Mouse (Mus musculus): ENCODE measurements around the gene Ildr1. TPM values are rescaled to one million over a fixed set of nuclear protein-coding genes. Genes with fewer than 3 reads are reported as not detected.

The Ildr1 gene
- polyA plus RNA-seq, 1 experiment from 2014 or later = 0.20 TPM

DNA sequence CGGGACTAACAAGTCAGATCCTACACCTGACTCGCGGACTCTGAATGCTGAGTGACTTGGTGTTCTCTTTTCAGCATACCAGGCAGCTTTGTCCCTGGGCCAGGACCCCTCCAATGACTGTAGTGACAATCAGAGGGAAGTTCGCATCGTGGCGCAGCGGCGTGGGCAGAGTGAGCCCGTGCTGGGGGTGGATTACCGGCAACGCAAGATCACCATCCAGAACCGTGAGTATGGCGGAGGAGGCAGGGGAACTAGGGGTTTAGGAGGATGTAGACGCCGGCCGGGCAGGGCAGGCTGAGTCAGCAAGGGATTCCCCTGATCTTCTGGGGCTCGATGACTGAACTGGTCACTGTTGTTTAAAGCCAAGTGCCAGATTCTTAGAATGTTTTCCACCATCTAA lies 15.6 kb downstream of the Ildr1 start:
- H3K4me3 ChIP-seq (ENCODE audit: low read depth, low read length) = no peak overlapping the region
- no peak for ATAC-seq (replicated peaks; ENCODE audit: low FRiP score)
- no peak overlapping the region for H3K9ac ChIP-seq (ENCODE audit: low read length)
- 95% methylated on average over 17 of the region's 17 CpGs for WGBS
- no peaks in the 10 kb centered on the region for H3K4me1 ChIP-seq (replicated peaks; ENCODE audit: control insufficient read depth, insufficient read depth, low read length)
- no peak overlapping the region for H3K27ac ChIP-seq (ENCODE audit: low read depth, low read length)
- no peaks in the 10 kb centered on the region for H3K27me3 ChIP-seq (ENCODE audit: control insufficient read depth, insufficient read depth, low read length)
- no peaks in the 10 kb centered on the region for H3K36me3 ChIP-seq (ENCODE audit: control insufficient read depth, insufficient read depth, low read length)
- no peak for DNase-seq (ENCODE audit: low spot score)
- no peaks in the 10 kb centered on the region for H3K9me3 ChIP-seq (ENCODE audit: control insufficient read depth, low read length)
- no peak overlapping the region for H3K4me2 ChIP-seq (ENCODE audit: low read depth, low read length, severe bottlenecking)

DNA sequence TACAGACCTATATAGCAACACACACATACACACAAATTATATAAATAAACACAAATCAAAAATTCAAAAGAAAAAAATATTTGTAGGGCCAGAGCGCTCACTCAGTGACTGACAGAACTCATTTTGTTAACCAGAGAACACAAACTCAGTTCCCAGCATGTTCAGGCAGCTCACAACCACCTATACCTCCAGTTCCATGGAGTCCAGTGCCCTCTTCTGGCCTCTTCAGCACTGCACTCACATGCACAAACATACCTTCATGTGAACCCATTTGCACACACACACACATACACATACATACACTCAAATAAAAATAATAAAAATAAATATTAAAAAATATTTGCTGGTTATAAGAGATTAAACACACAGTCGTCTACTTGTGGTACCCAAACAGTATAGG lies 17.0 kb downstream of the Ildr1 start:
- H3K27me3 ChIP-seq (ENCODE audit: control insufficient read depth, insufficient read depth, low read length) = no peaks in the 10 kb centered on the region
- H3K36me3 ChIP-seq (ENCODE audit: control insufficient read depth, insufficient read depth, low read length) = no peaks in the 10 kb centered on the region
- H3K4me2 ChIP-seq (ENCODE audit: low read depth, low read length, severe bottlenecking) = no peak overlapping the region
- H3K9ac ChIP-seq (ENCODE audit: low read length) = no peak overlapping the region
- ATAC-seq (replicated peaks; ENCODE audit: low FRiP score) (no peak), DNase-seq (ENCODE audit: low spot score) (no peak)
- H3K4me1 ChIP-seq (replicated peaks; ENCODE audit: control insufficient read depth, insufficient read depth, low read length) = no peaks in the 10 kb centered on the region
- no peak overlapping the region for H3K27ac ChIP-seq (ENCODE audit: low read depth, low read length)
- H3K4me3 ChIP-seq (ENCODE audit: low read depth, low read length) = no peak overlapping the region
- WGBS = 92% methylated on average over 2 of the region's 2 CpGs
- H3K9me3 ChIP-seq (ENCODE audit: control insufficient read depth, low read length) = no peaks in the 10 kb centered on the region

DNA sequence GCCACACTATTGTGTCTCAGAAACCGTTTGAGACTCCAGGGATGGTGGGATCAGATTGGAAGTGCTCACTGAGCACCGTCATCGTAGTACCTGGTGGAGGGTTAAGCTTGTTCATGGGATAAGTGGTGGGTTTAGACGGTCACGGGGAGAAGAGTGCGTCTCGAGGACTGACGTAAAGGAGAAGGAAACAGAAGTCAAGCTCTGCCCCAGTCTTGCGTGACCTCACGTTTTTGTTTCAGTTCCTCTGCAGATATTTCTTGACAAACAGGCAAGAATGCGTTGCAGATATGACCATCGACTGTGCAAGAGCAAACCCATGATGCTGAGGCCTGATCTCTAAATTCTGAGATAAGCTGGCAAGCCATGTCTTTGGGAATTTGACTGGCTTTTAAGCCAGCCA lies 18.0 kb downstream of the Ildr1 start:
- Histone ChIP-seq H3K36me3 (ENCODE audit: control insufficient read depth, insufficient read depth, low read length) (no peaks in the 10 kb centered on the region), H3K9ac (ENCODE audit: low read length) (no peak overlapping the region), H3K4me1 (replicated peaks; ENCODE audit: control insufficient read depth, insufficient read depth, low read length) (no peaks in the 10 kb centered on the region), H3K4me2 (ENCODE audit: low read depth, low read length, severe bottlenecking) (no peak overlapping the region), H3K27me3 (ENCODE audit: control insufficient read depth, insufficient read depth, low read length) (no peaks in the 10 kb centered on the region), H3K9me3 (ENCODE audit: control insufficient read depth, low read length) (no peaks in the 10 kb centered on the region), H3K4me3 (ENCODE audit: low read depth, low read length) (no peak overlapping the region), H3K27ac (ENCODE audit: low read depth, low read length) (no peak overlapping the region)
- WGBS = 93% methylated on average over 12 of the region's 12 CpGs
- no peak for DNase-seq (ENCODE audit: low spot score)
- no peak for ATAC-seq (replicated peaks; ENCODE audit: low FRiP score)

DNA sequence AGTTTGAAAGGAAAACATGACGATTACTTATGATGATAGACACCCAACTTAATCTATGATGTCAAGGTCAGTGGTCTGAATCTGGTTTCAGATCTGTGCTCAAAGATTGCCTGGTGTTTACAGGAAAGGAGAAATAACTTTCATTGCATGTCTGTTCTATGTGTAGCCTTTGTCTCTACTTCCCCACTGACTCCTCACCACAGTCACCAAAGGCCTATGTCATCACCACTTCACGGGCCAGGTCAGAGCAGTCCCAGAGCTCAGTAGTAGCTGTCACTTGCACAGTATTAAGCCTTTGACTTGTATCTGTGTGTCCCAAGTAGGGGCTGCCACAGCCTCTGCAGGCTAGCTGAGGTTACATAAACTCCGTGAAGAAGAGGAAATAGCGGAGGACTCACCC lies 23.7 kb downstream of the Ildr1 start:
- no peak overlapping the region for H3K4me2 ChIP-seq (ENCODE audit: low read depth, low read length, severe bottlenecking)
- 90% methylated on average over 4 of the region's 4 CpGs for WGBS
- no peak overlapping the region for H3K4me3 ChIP-seq (ENCODE audit: low read depth, low read length)
- H3K27me3 ChIP-seq (ENCODE audit: control insufficient read depth, insufficient read depth, low read length) = no peaks in the 10 kb centered on the region
- ATAC-seq (replicated peaks; ENCODE audit: low FRiP score) (no peak), DNase-seq (ENCODE audit: low spot score) (no peak)
- no peak overlapping the region for H3K27ac ChIP-seq (ENCODE audit: low read depth, low read length)
- H3K4me1 ChIP-seq (replicated peaks; ENCODE audit: control insufficient read depth, insufficient read depth, low read length) = no peaks in the 10 kb centered on the region
- H3K9ac ChIP-seq (ENCODE audit: low read length) = no peak overlapping the region
- H3K36me3 ChIP-seq (ENCODE audit: control insufficient read depth, insufficient read depth, low read length) = no peaks in the 10 kb centered on the region
- no peaks in the 10 kb centered on the region for H3K9me3 ChIP-seq (ENCODE audit: control insufficient read depth, low read length)

DNA sequence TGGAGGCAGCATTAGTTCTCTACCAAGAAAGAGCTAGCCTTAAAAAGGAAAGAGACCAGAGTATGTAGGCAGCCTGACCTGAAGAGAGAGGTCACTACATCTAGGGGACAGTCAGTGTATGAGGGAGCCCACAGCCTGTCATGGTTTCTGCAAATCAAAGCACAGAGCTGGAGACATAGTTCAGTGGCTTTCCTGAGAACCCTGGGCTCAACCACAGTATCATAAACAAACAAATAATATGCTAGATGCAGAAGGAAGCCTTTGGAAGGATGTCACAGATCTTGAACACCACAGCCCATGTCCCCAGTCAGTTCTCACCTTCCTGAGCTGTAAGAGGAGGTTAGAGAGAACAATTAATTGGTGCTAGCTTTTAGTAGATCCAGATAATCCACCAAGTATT lies 24.9 kb downstream of the Ildr1 start:
- no peak overlapping the region for H3K27ac ChIP-seq (ENCODE audit: low read depth, low read length)
- ATAC-seq (replicated peaks; ENCODE audit: low FRiP score) = no peak

DNA sequence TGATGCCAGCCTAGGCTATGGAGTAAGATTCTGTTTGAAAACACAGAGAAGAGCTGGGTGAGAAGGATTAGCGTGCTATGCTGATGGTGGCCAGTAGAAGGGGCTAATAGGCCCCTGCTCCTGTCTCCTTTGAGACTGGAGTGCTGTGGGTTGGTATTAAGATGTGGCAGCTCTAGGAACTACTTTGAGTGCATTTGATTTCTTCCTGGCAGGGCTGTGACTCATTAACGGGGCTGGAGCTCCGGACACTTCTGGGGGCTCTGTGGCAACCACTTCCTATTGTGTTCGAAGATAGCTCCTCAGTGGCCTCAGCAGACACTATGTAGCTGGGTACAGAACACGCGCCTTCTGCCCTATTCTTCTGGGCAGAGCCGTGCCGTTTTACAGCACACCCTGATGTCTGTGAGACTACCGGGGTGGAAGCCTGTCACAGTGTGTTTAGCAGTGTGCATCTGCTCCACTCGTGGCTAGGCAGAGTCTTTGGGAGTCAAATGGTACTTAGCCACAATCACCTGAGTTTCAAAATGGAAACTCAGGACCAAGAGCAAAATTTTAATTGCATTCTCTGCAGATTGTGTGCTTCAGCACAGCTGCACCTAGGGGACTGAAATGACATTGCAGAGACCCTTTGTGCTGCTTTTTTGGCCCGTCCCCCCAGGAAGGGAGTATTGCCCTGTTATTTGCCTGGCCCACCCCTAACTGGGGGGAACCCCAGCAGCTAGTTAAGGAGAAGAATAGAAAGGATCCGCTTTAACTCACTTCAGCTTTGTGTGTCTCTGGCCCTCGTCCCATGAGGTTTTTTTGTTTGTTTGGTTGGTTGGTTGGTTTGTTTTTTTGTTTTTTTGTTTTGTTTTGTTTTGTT lies 26.6 kb downstream of the Ildr1 start:
- no peak overlapping the region for H3K27ac ChIP-seq (ENCODE audit: low read depth, low read length)
- no peaks in the 10 kb centered on the region for H3K27me3 ChIP-seq (ENCODE audit: control insufficient read depth, insufficient read depth, low read length)
- 64% methylated on average over 13 of the region's 13 CpGs for WGBS
- 0 out of 2 replicates have a peak, but pooled peaks cover 2% of the 10 kb centered on the region for H3K4me1 ChIP-seq (replicated peaks; ENCODE audit: control insufficient read depth, insufficient read depth, low read length)
- no peak overlapping the region for H3K4me3 ChIP-seq (ENCODE audit: low read depth, low read length)
- H3K9ac ChIP-seq (ENCODE audit: low read length) = no peak overlapping the region
- no peaks in the 10 kb centered on the region for H3K9me3 ChIP-seq (ENCODE audit: control insufficient read depth, low read length)
- no peak overlapping the region for H3K4me2 ChIP-seq (ENCODE audit: low read depth, low read length, severe bottlenecking)
- DNase-seq (ENCODE audit: low spot score) (no peak), ATAC-seq (replicated peaks; ENCODE audit: low FRiP score) (no peak)
- no peaks in the 10 kb centered on the region for H3K36me3 ChIP-seq (ENCODE audit: control insufficient read depth, insufficient read depth, low read length)

More for the DNA sequence above, 24.9 kb downstream of the Ildr1 start:
- H3K36me3 ChIP-seq (ENCODE audit: control insufficient read depth, insufficient read depth, low read length) = no peaks in the 10 kb centered on the region
- no peak overlapping the region for H3K4me2 ChIP-seq (ENCODE audit: low read depth, low read length, severe bottlenecking)
- no peak overlapping the region for H3K4me3 ChIP-seq (ENCODE audit: low read depth, low read length)
- H3K4me1 ChIP-seq (replicated peaks; ENCODE audit: control insufficient read depth, insufficient read depth, low read length) = 0 out of 2 replicates have a peak, but pooled peaks cover 2% of the 10 kb centered on the region
- no peak for DNase-seq (ENCODE audit: low spot score)
- no peaks in the 10 kb centered on the region for H3K27me3 ChIP-seq (ENCODE audit: control insufficient read depth, insufficient read depth, low read length)
- no peaks in the 10 kb centered on the region for H3K9me3 ChIP-seq (ENCODE audit: control insufficient read depth, low read length)
- H3K9ac ChIP-seq (ENCODE audit: low read length) = no peak overlapping the region

DNA sequence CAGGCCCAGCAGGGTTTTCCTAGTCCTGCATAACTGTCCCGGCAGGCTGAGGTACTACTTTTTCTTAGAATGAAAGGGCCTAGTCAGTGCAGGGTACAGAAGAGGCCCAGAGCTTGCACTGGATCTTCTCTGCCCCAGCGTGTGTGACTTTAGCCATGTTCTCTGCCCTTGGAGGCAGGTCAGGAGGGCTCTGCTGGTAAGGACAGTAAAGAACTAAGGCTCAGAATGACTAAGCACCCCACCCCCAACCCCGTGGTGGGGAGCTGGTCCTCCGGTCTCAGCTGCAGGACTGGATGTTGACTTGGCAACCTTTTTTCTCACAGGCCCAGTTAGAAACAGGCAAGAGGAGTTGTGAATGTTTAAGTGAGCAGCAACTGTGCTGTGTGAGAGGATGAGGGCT lies 29.0 kb downstream of the Ildr1 start:
- H3K27ac ChIP-seq (ENCODE audit: low read depth, low read length) = no peak overlapping the region
- no peak for ATAC-seq (replicated peaks; ENCODE audit: low FRiP score)

DNA sequence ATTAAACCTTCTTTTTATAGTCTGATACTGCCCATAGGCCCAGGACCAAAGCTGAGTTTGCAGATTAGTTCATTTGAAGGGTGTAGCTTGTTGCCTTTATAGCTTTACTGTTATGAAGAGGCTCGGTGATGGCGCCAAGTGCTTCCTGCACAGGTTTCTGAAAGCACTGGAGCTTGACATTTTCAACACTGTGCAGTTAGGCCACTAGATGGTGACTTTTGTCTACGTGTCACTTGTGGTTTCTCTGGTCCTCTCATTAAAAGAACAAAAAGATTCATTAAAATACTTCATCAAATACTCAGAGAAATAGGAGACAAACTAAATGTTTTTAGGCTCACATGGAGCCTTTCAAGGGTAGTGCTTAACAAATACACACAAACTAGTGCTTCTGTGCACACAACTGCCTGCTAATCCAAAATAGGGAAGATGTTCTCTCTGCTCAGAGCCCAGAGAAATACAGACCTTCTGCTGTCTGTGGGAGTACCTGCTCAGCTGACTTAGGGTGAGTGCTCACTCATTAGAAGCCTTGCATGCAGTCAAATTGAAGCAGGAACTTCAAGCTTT lies 30.2 kb downstream of the Ildr1 start:
- Histone ChIP-seq H3K4me2 (ENCODE audit: low read depth, low read length, severe bottlenecking) (no peak overlapping the region), H3K27me3 (ENCODE audit: control insufficient read depth, insufficient read depth, low read length) (no peaks in the 10 kb centered on the region), H3K4me1 (replicated peaks; ENCODE audit: control insufficient read depth, insufficient read depth, low read length) (0 out of 2 replicates have a peak, but pooled peaks cover 2% of the 10 kb centered on the region), H3K9me3 (ENCODE audit: control insufficient read depth, low read length) (no peaks in the 10 kb centered on the region), H3K36me3 (ENCODE audit: control insufficient read depth, insufficient read depth, low read length) (no peaks in the 10 kb centered on the region), H3K9ac (ENCODE audit: low read length) (no peak overlapping the region), H3K4me3 (ENCODE audit: low read depth, low read length) (no peak overlapping the region), H3K27ac (ENCODE audit: low read depth, low read length) (no peak overlapping the region)
- WGBS = 74% methylated on average over 3 of the region's 3 CpGs
- ATAC-seq (replicated peaks; ENCODE audit: low FRiP score) (no peak), DNase-seq (ENCODE audit: low spot score) (no peak)

More for the DNA sequence above, 29.0 kb downstream of the Ildr1 start:
- no peak for DNase-seq (ENCODE audit: low spot score)
- H3K4me2 ChIP-seq (ENCODE audit: low read depth, low read length, severe bottlenecking) = no peak overlapping the region
- no peaks in the 10 kb centered on the region for H3K27me3 ChIP-seq (ENCODE audit: control insufficient read depth, insufficient read depth, low read length)
- no peaks in the 10 kb centered on the region for H3K9me3 ChIP-seq (ENCODE audit: control insufficient read depth, low read length)
- no peaks in the 10 kb centered on the region for H3K36me3 ChIP-seq (ENCODE audit: control insufficient read depth, insufficient read depth, low read length)
- 25% methylated on average over 4 of the region's 4 CpGs for WGBS
- 0 out of 2 replicates have a peak, but pooled peaks cover 2% of the 10 kb centered on the region for H3K4me1 ChIP-seq (replicated peaks; ENCODE audit: control insufficient read depth, insufficient read depth, low read length)
- H3K9ac ChIP-seq (ENCODE audit: low read length) = no peak overlapping the region
- H3K4me3 ChIP-seq (ENCODE audit: low read depth, low read length) = no peak overlapping the region

DNA sequence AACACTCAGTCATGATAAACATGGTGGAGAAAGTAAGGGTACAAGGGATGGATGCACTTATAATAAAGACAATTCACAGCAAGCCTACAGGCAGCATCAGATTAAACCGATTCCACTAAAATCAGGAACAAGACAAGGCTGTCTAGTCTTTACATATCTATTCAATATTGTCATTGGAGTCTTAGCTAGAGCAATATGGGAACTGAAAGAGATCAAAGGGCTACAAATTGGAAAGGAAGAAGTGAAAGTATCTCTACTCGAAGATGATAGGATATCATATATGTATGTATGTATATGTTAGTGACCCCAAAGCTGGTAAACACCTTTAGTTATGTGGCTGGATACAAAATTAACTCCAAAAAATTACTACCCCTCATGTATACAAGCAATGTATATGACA lies 35.2 kb downstream of the Ildr1 start:
- no peak for ATAC-seq (replicated peaks; ENCODE audit: low FRiP score)
- H3K27me3 ChIP-seq (ENCODE audit: control insufficient read depth, insufficient read depth, low read length) = no peaks in the 10 kb centered on the region
- H3K9ac ChIP-seq (ENCODE audit: low read length) = no peak overlapping the region
- H3K4me3 ChIP-seq (ENCODE audit: low read depth, low read length) = no peak overlapping the region
- H3K27ac ChIP-seq (ENCODE audit: low read depth, low read length) = no peak overlapping the region
- H3K4me2 ChIP-seq (ENCODE audit: low read depth, low read length, severe bottlenecking) = no peak overlapping the region
- H3K36me3 ChIP-seq (ENCODE audit: control insufficient read depth, insufficient read depth, low read length) = no peaks in the 10 kb centered on the region
- no peaks in the 10 kb centered on the region for H3K9me3 ChIP-seq (ENCODE audit: control insufficient read depth, low read length)
- WGBS = 94% methylated on average over 2 of the region's 2 CpGs
- no peaks in the 10 kb centered on the region for H3K4me1 ChIP-seq (replicated peaks; ENCODE audit: control insufficient read depth, insufficient read depth, low read length)
- DNase-seq (ENCODE audit: low spot score) = no peak
